Mouse (Mus musculus) C2C12 (cell line): ENCODE data around the gene Olfr640.

ENCODE experiments used
- CTCF ChIP-seq: IDR thresholded peaks from one replicate; pipeline ENCODE4 v1.5.1; 2011; ENCODE audit not compliant: control insufficient read depth, insufficient read depth, insufficient read length
- MAX ChIP-seq: IDR thresholded peaks from one replicate; pipeline ENCODE4 v1.6.1; 2011; ENCODE audit warnings: mild to moderate bottlenecking, control low read depth

DNA sequence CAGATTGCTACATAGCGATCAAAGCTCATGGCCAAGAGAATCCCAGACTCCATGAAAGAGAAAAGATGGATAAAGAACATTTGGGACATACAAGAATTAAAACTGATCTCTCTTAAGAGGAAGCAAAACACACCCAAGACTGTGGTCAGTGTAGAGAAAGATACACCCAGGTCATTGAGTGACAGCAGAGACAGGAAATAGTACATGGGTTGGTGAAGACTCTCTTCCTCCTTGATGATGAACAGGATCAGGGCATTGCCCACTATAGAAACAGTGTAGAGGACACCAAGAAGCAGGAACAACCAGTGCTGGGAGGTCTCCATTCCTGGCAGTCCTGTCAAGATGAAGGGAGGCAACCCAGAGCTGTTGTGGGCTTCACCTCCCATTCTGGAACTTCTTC, 33.8 kb upstream of the Olfr640 start:
- TF ChIP-seq CTCF (no peak), MAX (no peak)
